Mouse (Mus musculus) midbrain, embryonic 12.5 days (tissue): ENCODE measurements around the gene Gpr89. TPM values are rescaled to one million over a fixed set of nuclear protein-coding genes. Genes with fewer than 3 reads are reported as not detected.

ENCODE experiments used
- ATAC-seq: fragments of 200-750 bp; cut with Nextera tagmentation; 2 replicates; pipeline ENCODE4 v1.8.0; 2017; ENCODE audit warnings: low read depth, moderate TSS enrichment, moderate library complexity; ENCODE audit not compliant: low FRiP score
- H3K27ac ChIP-seq: fragments of 300-500 bp; sonication (generic); replicated peaks from 2 replicates; pipeline ENCODE4 v1.5.1; 2016; ENCODE audit warnings: mild to moderate bottlenecking
- H3K27me3 ChIP-seq: fragments of 300-500 bp; sonication (generic); 2 replicates; pipeline ENCODE4 v1.6.1; 2016; ENCODE audit warnings: mild to moderate bottlenecking
- H3K36me3 ChIP-seq: fragments of 300-500 bp; sonication (generic); 2 replicates; pipeline ENCODE4 v1.6.1; 2016
- H3K4me1 ChIP-seq: fragments of 300-500 bp; sonication (generic); 2 replicates; pipeline ENCODE4 v1.6.1; 2016
- H3K4me2 ChIP-seq: fragments of 300-500 bp; sonication (generic); replicated peaks from 2 replicates; pipeline ENCODE4 v1.6.1; 2016; ENCODE audit warnings: mild to moderate bottlenecking, moderate library complexity
- H3K4me3 ChIP-seq: fragments of 300-500 bp; sonication (generic); 2 replicates; pipeline ENCODE4 v1.5.1; 2016; ENCODE audit warnings: mild to moderate bottlenecking
- H3K9ac ChIP-seq: fragments of 300-500 bp; sonication (generic); replicated peaks from 2 replicates; pipeline ENCODE4 v1.6.1; 2016; ENCODE audit warnings: mild to moderate bottlenecking, moderate library complexity
- H3K9me3 ChIP-seq: fragments of 300-500 bp; sonication (generic); 2 replicates; pipeline ENCODE4 v1.6.1; 2016; ENCODE audit warnings: mild to moderate bottlenecking
- WGBS: fragments of 180-500 bp; shearing (Covaris S2); methylation state at CpG from one replicate; pipeline ENCODE4 v1.1.7; 2016; 5-methylcytosine and 5-hydroxymethylcytosine counted together
- polyA plus RNA-seq: library from polyadenylated mRNA; unstranded; fragments of >200 nt; fragmentation: Nextera tagmentation; extraction: Ambion mirVana; gene quantifications from 2 replicates; pipeline ENCODE4 v1.2.1, GENCODE M21; 2016

The Gpr89 gene
- polyA plus RNA-seq, 1 experiment from 2014 or later: 34.0 TPM

DNA sequence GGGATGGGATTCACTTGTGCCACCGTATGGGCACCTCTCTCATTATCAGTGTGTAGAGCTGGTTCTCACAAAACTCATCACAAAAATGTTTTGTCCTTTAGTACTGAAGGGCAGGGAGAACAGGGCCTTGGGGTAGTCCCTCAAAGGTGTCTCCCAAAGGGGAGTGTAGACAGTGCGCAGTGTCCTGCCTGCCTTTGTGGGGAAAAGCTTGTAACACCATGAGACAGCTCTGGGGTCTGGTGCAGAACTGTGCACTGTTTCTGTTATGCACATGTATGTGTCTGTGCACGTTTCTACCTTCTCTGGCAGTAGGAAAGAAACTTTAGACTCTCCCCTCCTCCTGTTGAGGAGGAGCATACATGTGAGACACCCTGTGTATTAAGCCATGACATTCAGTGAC lies 37.3 kb downstream of the Gpr89 start:
- Histone ChIP-seq H3K9ac (no peak overlapping the region), H3K4me2 (no peak overlapping the region), H3K4me3 (no peak overlapping the region), H3K36me3 (peaks cover 43% of the 10 kb centered on the region), H3K4me1 (no peaks in the 10 kb centered on the region), H3K27ac (no peak overlapping the region), H3K9me3 (no peaks in the 10 kb centered on the region), H3K27me3 (no peaks in the 10 kb centered on the region)
- 93% methylated on average over 3 of the region's 3 CpGs for WGBS
- ATAC-seq: no peak

DNA sequence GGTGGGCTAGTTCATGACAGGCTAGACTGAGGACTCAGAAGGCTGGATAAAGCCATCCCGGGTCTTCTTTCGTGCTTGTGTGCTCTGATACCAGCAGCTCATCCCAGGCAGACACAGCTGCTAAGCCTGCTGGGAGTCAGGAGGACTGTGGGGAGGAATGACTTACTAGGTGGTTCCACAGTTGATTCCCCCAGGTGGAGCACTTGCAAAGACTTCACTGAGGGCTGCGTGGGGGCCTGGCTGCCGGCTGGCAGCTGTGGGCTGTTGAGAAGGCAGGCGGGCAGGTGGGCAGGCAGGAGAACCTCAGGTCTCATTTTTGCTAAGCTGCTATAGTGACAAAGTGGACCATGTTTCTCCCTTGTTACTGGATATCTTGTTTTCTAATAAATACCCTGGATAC lies 44.6 kb downstream of the Gpr89 start:
- WGBS: 94% methylated on average over 5 of the region's 5 CpGs
- no peak for ATAC-seq

DNA sequence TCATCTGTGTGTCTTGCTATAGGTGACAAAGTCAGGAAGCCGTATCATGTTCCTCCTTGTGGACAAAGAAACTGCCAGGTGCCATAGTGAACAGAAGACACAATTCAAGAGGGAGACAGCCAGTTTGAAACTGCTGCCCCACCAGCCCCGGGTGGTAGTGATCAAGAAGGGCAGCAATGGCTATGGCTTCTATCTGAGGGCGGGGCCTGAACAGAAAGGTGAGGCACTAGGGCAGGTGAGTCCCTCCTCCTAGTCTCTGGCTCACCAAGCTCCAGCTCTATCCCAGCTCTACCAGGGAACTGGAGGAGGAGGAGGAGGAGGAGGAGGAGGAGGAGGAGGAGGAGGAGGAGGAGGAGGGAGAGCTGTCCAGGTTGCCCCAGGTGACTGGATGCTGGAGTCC lies 49.3 kb downstream of the Gpr89 start:
- Histone ChIP-seq H3K36me3 (0 out of 2 replicates have a peak, but pooled peaks cover 7% of the 10 kb centered on the region), H3K27me3 (no peaks in the 10 kb centered on the region), H3K4me1 (no peaks in the 10 kb centered on the region), H3K9me3 (no peaks in the 10 kb centered on the region), H3K27ac (no peak overlapping the region), H3K4me3 (no peak overlapping the region), H3K4me2 (no peak overlapping the region), H3K9ac (no peak overlapping the region)
- ATAC-seq: no peak
- 84% methylated on average over 3 of the region's 3 CpGs for WGBS

More for the DNA sequence above, 44.6 kb downstream of the Gpr89 start:
- Histone ChIP-seq H3K27ac (no peak overlapping the region), H3K4me3 (no peak overlapping the region), H3K36me3 (0 out of 2 replicates have a peak, but pooled peaks cover 7% of the 10 kb centered on the region), H3K9me3 (no peaks in the 10 kb centered on the region), H3K9ac (no peak overlapping the region), H3K27me3 (no peaks in the 10 kb centered on the region), H3K4me2 (no peak overlapping the region), H3K4me1 (no peaks in the 10 kb centered on the region)

DNA sequence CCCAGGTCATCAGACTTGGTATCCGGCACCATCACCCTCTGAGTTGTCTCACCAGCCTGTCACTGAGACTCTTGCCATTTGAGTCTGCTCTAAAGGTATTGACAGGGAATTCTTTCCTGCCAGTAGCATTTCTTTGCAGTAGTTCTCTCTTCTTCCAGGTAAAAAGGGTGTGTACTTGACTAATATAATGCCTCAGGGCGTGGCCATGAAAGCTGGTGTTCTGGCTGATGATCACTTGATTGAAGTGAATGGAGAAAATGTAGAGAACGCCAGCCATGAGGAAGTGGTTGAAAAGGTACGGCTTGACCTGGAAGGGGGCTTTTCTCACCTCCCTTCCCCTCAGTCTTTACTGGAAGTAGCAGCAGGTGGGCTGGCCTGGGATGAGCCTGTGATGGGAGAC lies 50.8 kb downstream of the Gpr89 start:
- no peak overlapping the region for H3K4me2 ChIP-seq
- no peaks in the 10 kb centered on the region for H3K4me1 ChIP-seq
- no peaks in the 10 kb centered on the region for H3K36me3 ChIP-seq
- no peak overlapping the region for H3K4me3 ChIP-seq
- no peak overlapping the region for H3K27ac ChIP-seq
- no peaks in the 10 kb centered on the region for H3K9me3 ChIP-seq
- no peak overlapping the region for H3K9ac ChIP-seq
- H3K27me3 ChIP-seq: no peaks in the 10 kb centered on the region
- no peak for ATAC-seq
- WGBS: 89% methylated on average over 4 of the region's 4 CpGs

DNA sequence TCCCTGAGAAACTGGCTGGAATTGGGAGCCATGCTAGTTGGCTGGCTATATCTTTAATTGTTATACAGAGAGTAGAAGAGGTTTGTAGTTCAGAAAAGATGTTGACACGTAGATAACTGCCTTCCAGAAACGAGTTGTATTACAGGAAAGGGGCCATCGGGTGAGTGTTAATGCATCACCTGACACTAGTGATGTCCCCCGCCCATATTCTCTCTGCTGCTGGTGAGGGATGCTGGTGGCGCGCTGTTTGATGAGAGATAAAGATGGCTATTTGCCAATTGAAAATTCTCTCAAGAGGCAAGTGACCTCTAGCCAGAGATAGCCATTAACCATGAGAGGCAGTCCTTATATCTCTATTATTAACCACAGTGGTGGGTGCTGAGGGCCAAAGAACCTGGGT lies 52.6 kb downstream of the Gpr89 start:
- ATAC-seq: no peak
- H3K36me3 ChIP-seq: no peaks in the 10 kb centered on the region
- H3K27me3 ChIP-seq: no peaks in the 10 kb centered on the region
- no peak overlapping the region for H3K4me3 ChIP-seq
- H3K9me3 ChIP-seq: no peaks in the 10 kb centered on the region
- 84% methylated on average over 6 of the region's 6 CpGs for WGBS
- H3K27ac ChIP-seq: no peak overlapping the region
- no peak overlapping the region for H3K4me2 ChIP-seq
- no peak overlapping the region for H3K9ac ChIP-seq
- no peaks in the 10 kb centered on the region for H3K4me1 ChIP-seq

DNA sequence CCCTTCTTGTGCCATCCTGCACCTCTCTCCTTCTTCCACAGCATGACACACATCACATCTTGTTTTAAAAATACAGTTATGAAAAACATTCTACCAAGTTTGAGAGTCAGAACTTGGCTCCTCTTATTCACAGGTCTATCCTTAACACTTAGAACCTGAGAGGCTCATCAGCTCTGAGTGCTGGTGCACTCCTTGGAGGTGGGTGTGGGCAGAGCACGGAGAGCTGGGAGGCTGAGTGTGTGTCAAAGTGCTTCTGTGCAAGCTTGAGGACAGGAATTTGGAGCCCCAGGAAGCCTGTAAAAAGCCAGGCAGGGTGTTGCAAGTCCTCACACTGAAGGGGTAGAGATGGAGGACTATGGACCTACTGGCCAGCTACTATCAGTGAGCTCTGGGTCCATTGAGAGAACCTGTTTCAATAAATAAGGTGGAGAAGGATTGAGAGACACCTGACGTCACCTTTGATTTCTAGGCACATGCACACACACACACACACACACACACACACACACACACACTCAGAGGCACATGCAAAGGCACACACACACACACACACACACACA lies 55.9 kb downstream of the Gpr89 start:
- no peak for ATAC-seq
- H3K36me3 ChIP-seq: no peaks in the 10 kb centered on the region
- WGBS: 86% methylated on average over 2 of the region's 2 CpGs
- H3K4me1 ChIP-seq: no peaks in the 10 kb centered on the region
- H3K27me3 ChIP-seq: no peaks in the 10 kb centered on the region
- H3K9me3 ChIP-seq: no peaks in the 10 kb centered on the region
- no peak overlapping the region for H3K9ac ChIP-seq
- no peak overlapping the region for H3K4me3 ChIP-seq
- no peak overlapping the region for H3K4me2 ChIP-seq
- no peak overlapping the region for H3K27ac ChIP-seq

DNA sequence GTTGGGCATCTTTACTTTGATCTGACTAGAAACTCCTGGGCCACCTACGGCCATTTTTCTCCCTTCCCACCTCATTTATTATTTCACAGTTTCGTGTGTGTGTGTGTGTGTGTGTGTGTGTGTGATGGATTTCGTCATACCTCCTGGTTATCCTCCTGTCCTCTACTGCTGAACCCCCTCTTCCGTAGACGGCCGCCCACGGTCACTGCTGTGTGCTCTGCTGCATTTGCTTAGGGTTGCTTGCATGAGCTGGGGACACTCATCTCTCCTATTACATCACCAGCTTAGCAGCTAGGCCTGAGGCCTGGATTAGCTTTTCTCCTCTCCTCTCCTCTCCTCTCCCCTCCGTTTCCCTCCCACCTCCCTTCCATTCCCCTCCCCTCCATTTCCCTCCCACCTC lies 56.7 kb downstream of the Gpr89 start:
- 94% methylated on average over 7 of the region's 8 CpGs for WGBS

DNA sequence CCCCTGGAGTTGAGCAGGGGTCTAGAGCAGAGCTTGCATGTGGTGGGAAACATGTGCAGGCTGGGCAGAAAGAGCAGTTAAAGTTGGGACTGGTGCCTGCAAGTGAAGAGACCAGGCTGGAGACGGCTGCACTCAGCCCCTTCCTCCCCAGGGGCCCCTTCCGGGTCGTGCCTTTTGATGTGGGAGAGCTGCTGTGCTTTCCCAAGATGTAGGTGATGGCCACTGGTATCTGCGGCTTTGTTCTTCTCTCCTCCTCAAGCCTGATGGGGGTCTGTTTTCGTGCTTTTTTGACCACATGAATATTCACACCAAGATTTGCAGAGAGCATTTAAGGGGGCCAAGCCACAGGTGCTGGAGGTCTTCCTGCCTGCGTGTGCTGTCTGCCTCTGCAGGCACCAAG lies 57.5 kb downstream of the Gpr89 start:
- no peak overlapping the region for H3K4me2 ChIP-seq
- no peaks in the 10 kb centered on the region for H3K9me3 ChIP-seq
- H3K4me1 ChIP-seq: no peaks in the 10 kb centered on the region
- H3K36me3 ChIP-seq: no peaks in the 10 kb centered on the region
- no peak overlapping the region for H3K27ac ChIP-seq
- no peak overlapping the region for H3K9ac ChIP-seq
- H3K27me3 ChIP-seq: no peaks in the 10 kb centered on the region
- no peak overlapping the region for H3K4me3 ChIP-seq
- ATAC-seq: no peak
- 50% methylated on average over 6 of the region's 6 CpGs for whole genome bisulfite sequencing

More for the DNA sequence above, 56.7 kb downstream of the Gpr89 start:
- no peak overlapping the region for H3K4me3 ChIP-seq
- ATAC-seq: no peak
- H3K9ac ChIP-seq: no peak overlapping the region
- H3K27ac ChIP-seq: no peak overlapping the region
- no peaks in the 10 kb centered on the region for H3K9me3 ChIP-seq
- no peak overlapping the region for H3K4me2 ChIP-seq
- no peaks in the 10 kb centered on the region for H3K36me3 ChIP-seq
- no peaks in the 10 kb centered on the region for H3K4me1 ChIP-seq
- H3K27me3 ChIP-seq: no peaks in the 10 kb centered on the region

DNA sequence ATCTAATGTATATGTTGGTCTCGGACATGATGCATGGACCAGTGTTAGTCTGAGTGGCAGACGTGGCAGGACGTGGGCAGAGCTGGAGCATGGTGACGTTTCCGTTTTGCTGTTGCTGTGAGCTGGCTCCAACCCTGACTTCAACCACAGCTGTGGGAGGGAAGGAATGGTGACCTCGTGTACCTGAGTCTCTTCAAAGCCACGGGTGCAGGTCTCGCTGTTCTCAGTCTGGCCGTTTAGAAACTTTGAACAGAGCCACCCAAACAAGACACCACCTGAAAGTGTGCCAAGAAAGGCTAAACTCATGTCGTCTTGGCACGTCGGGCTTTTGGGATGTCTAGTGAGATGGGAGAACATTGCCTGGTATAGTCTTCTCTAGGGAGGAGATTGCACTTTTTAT lies 58.2 kb downstream of the Gpr89 start:
- Histone ChIP-seq H3K4me2 (no peak overlapping the region), H3K4me1 (no peaks in the 10 kb centered on the region), H3K4me3 (no peak overlapping the region), H3K9ac (no peak overlapping the region), H3K9me3 (no peaks in the 10 kb centered on the region), H3K27ac (no peak overlapping the region), H3K27me3 (no peaks in the 10 kb centered on the region), H3K36me3 (no peaks in the 10 kb centered on the region)
- ATAC-seq: no peak
- WGBS: 89% methylated on average over 12 of the region's 12 CpGs

DNA sequence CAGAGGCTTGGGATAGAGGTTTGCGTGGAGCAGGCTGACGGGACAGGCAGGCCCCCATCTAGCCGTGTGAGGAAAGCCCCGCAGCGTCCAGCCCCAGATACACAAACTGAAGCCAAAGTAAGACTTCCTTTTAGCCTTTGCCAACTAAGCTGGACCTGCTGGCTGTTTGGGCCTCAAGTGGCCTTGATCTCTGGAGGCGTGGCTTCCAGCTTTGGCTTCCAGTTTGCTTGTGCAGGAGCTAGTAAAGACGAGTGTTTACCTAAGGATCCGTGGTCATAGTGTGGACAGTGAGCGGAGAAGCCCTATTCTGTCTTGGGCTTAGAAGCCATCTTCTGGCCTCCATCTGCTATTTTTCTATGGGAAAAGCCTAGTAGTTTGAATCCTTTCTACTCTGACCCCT lies 59.3 kb downstream of the Gpr89 start:
- no peaks in the 10 kb centered on the region for H3K9me3 ChIP-seq
- ATAC-seq: no peak
- no peaks in the 10 kb centered on the region for H3K4me1 ChIP-seq
- H3K27me3 ChIP-seq: no peaks in the 10 kb centered on the region
- 91% methylated on average over 9 of the region's 9 CpGs for WGBS
- no peak overlapping the region for H3K4me3 ChIP-seq
- no peak overlapping the region for H3K4me2 ChIP-seq
- no peak overlapping the region for H3K27ac ChIP-seq
- no peak overlapping the region for H3K9ac ChIP-seq
- no peaks in the 10 kb centered on the region for H3K36me3 ChIP-seq

DNA sequence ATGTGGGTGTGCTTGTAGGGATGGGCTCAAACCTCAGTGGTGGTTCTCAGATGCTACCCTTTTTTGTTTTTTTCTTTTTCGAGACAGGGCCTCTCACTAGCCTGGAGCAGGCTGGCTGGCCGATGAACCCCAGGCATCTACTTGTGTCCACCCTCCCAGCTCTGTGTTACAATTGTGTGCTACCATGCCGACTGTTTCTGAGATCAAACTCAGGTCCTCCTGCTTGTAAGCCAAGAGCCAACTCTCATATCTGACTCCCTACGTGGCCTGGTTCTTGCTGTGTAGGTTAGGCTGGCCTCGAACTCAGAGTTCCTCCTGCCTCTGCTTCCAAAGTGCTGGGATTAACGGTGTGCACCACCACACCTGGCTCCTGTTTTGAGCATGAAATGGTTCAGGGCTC lies 60.0 kb downstream of the Gpr89 start:
- Histone ChIP-seq H3K9me3 (no peaks in the 10 kb centered on the region), H3K9ac (no peak overlapping the region), H3K4me2 (no peak overlapping the region), H3K27ac (no peak overlapping the region), H3K36me3 (no peaks in the 10 kb centered on the region), H3K4me3 (no peak overlapping the region), H3K4me1 (no peaks in the 10 kb centered on the region), H3K27me3 (no peaks in the 10 kb centered on the region)
- WGBS: 95% methylated on average over 6 of the region's 6 CpGs
- ATAC-seq: no peak

DNA sequence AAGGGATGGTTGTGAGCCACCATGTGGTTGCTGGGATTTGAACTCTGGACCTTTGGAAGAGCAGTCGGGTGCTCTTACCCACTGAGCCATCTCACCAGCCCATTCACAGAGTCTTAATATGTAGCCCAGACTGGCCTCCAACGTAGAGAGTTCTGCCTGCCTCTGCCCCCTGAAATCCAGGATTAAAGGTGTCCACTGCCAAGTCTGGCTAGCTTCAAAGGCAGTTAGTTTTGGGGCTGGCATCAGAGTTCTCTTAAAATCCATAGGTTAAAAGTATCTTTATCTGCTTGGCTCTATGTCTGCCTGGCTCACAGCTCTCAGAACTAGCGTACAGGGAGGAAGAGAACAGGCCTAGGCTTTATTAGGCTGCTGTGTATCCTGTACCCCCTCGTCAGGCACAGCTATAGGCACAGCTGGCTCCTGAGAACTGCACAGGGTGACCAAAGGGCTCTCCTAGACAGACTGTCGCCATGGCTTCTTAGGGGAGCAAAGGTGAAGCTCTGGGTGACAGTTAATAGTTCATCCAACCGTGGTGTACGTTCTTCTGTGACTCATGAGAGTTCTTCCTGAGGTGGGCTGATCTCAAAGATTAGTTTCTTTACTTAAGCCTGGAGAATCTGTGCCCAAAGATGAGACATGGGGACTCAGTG lies 66.0 kb downstream of the Gpr89 start:
- Histone ChIP-seq H3K4me3 (no peak overlapping the region), H3K27ac (no peak overlapping the region), H3K4me2 (no peak overlapping the region), H3K4me1 (no peaks in the 10 kb centered on the region), H3K27me3 (no peaks in the 10 kb centered on the region; the same call in 1 of the 2 replicates), H3K9ac (no peak overlapping the region), H3K36me3 (no peaks in the 10 kb centered on the region), H3K9me3 (no peaks in the 10 kb centered on the region)
- WGBS: 87% methylated on average over 7 of the region's 7 CpGs
- ATAC-seq: no peak

DNA sequence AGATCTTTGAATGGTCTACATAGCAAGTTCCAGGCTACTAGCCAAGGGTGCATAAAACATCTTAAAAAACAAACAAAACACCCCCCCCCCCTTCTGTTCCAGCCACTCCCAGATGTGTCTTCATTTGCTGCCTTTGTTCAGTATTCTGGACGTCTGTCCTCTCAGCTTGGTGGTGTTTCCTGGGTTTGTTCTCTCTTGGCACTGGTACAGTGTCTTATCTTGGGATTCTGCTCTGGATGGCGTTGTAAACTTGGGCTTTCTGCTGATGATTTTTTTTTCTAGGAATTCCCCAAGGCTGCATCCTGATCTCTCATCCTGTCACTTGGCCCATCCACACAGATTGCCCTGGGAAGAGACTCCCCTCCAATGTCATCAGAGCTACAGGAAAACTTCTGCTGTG lies 68.7 kb downstream of the Gpr89 start:
- no peaks in the 10 kb centered on the region for H3K36me3 ChIP-seq
- no peak overlapping the region for H3K4me3 ChIP-seq
- no peaks in the 10 kb centered on the region for H3K9me3 ChIP-seq
- no peaks in the 10 kb centered on the region; the same call in 1 of the 2 replicates for H3K27me3 ChIP-seq
- ATAC-seq: no peak
- no peak overlapping the region for H3K9ac ChIP-seq
- WGBS: 69% methylated on average over 2 of the region's 2 CpGs
- no peak overlapping the region for H3K4me2 ChIP-seq
- H3K4me1 ChIP-seq: no peaks in the 10 kb centered on the region
- no peak overlapping the region for H3K27ac ChIP-seq
